Comparison of ENCODE assay signal across 8 mouse cellular contexts in genomic region chr17:24695326-24696010, GRCm38 (mm10). TPM values are rescaled to one million over a fixed set of nuclear protein-coding genes. Genes with fewer than 3 reads are reported as not detected.
DNase-seq lines count a peak whose midpoint lies in the region; ATAC-seq and TF ChIP-seq lines count a peak whose summit lies in the region.

No protein-coding gene starts in this region.

- no peak for DNase-seq in heart, postnatal 0 days (ENCODE audit: low spot score)
- DNase-seq in heart, adult 18-20 months, result no peak
- no peak for DNase-seq in cerebellum, adult 9-11 months
- no peak for DNase-seq in thymus, postnatal 25 days
- no peak for DNase-seq in left cerebral cortex, adult 9 months (ENCODE audit: low spot score in 2 of 2)

- H3K4me2 ChIP-seq in heart, postnatal 0 days (ENCODE audit: low read depth, low read length), result peak overlapping the region; percentile 73
- H3K4me2 ChIP-seq in hindbrain, embryonic 15.5 days, result peak overlapping the region; percentile 67

- H3K36me3 ChIP-seq in heart, postnatal 0 days (replicated peaks; ENCODE audit: control insufficient read depth, insufficient read depth, low read length), result peaks cover 7% of the 10 kb centered on the region
- H3K36me3 ChIP-seq in hindbrain, embryonic 15.5 days, result peaks cover 20% of the 10 kb centered on the region

- H3K4me1 ChIP-seq in heart, postnatal 0 days (ENCODE audit: control insufficient read depth, insufficient read depth), result peaks cover 18% of the 10 kb centered on the region
- no peaks in the 10 kb centered on the region; the same call in 1 of the 2 replicates for H3K4me1 ChIP-seq in bone marrow, adult 2 months (ENCODE audit: control insufficient read depth, insufficient read depth, low read length)
- H3K4me1 ChIP-seq in hindbrain, embryonic 15.5 days (replicated peaks), result peaks cover 38% of the 10 kb centered on the region

- peak; percentile 25 for ATAC-seq in heart, postnatal 0 days (ENCODE audit: insufficient read depth, low read depth)
- peak; percentile 40 for ATAC-seq in hindbrain, embryonic 15.5 days (ENCODE audit: low FRiP score, low read depth)
- peak; percentile 4; the same call in 1 of the 2 replicates for ATAC-seq in megakaryocyte-erythroid progenitor cell, adult 5-6 weeks (replicated peaks; ENCODE audit: low FRiP score, low TSS enrichment, poor library complexity, severe bottlenecking)

- H3K9ac ChIP-seq in heart, postnatal 0 days (replicated peaks; ENCODE audit: low read depth, low read length), result peak overlapping the region; percentile 83
- peak overlapping the region; percentile 84 for H3K9ac ChIP-seq in hindbrain, embryonic 15.5 days

- no peak for TF ChIP-seq POLR2A in bone marrow, adult 2 months (IDR thresholded peaks at IDR 0.05; ENCODE audit: borderline replicate concordance, control insufficient read depth, low read depth, low read length)

- peak overlapping the region; percentile 69 for H3K27ac ChIP-seq in heart, postnatal 0 days (ENCODE audit: low read depth)
- peak overlapping the region; percentile 83 for H3K27ac ChIP-seq in bone marrow, adult 2 months (ENCODE audit: control insufficient read depth, insufficient read depth, low read depth, low read length, poor library complexity)
- peak overlapping the region; percentile 95 for H3K27ac ChIP-seq in hindbrain, embryonic 15.5 days (replicated peaks)

- peak overlapping the region; percentile 87 for H3K4me3 ChIP-seq in heart, postnatal 0 days (ENCODE audit: low read depth, low read length)
- H3K4me3 ChIP-seq in bone marrow, adult 2 months (replicated peaks; ENCODE audit: control insufficient read depth, low read depth, low read length), result peak overlapping the region; percentile 69
- H3K4me3 ChIP-seq in hindbrain, embryonic 15.5 days, result peak overlapping the region; percentile 59

- no peak for TF ChIP-seq EP300 in heart, postnatal 0 days (IDR thresholded peaks at IDR 0.05; ENCODE audit: low read depth)

- H3K9me3 ChIP-seq in heart, postnatal 0 days (replicated peaks; ENCODE audit: control insufficient read depth, low read length), result no peaks in the 10 kb centered on the region
- no peaks in the 10 kb centered on the region for H3K9me3 ChIP-seq in hindbrain, embryonic 15.5 days

- H3K27me3 ChIP-seq in heart, postnatal 0 days (ENCODE audit: control insufficient read depth, insufficient read depth, low read length), result peaks cover 4% of the 10 kb centered on the region
- H3K27me3 ChIP-seq in hindbrain, embryonic 15.5 days, result no peaks in the 10 kb centered on the region

- no peak for TF ChIP-seq CTCF in heart, postnatal 0 days (IDR thresholded peaks at IDR 0.05; ENCODE audit: low read depth)
- no peak for TF ChIP-seq CTCF in bone marrow, adult 2 months (IDR thresholded peaks at IDR 0.05; ENCODE audit: control insufficient read depth, insufficient read depth, low read length)

- WGBS in heart, postnatal 0 days, result 10% methylated on average over 47 of the region's 51 CpGs
- WGBS in bone marrow, adult 2 months, result 17% methylated on average over 51 of the region's 51 CpGs
- WGBS in hindbrain, embryonic 15.5 days, result 6% methylated on average over 47 of the region's 51 CpGs

RNA-seq across cellular contexts. Expression of gene Gfer, which starts 0.5 kb away (rescaled TPM):
- total RNA-seq in heart, postnatal 0 days (2014; rRNA removed; ENCODE audit: low replicate concordance), result 25.1 and 37.3 TPM in 2 replicates
- polyA plus RNA-seq in heart, postnatal 0 days (2015; fragmentation: Nextera tagmentation; extraction: Ambion mirVana), result 31.0 and 31.6 TPM in 2 replicates
- total RNA-seq in heart, adult 18-20 months (2021), result 10 to 100 TPM; 24.0 to 24.3 TPM
- polyA plus RNA-seq in bone marrow, adult 2 months (2011; ENCODE audit: insufficient read depth, insufficient read length, low replicate concordance, missing spikeins), result 19.3 and 42.9 TPM in 2 replicates
- 36.5 and 36.6 TPM in 2 replicates for polyA plus RNA-seq in hindbrain, embryonic 15.5 days (2015; fragmentation: Nextera tagmentation; extraction: Ambion mirVana)
- 39.2 and 44.6 TPM in 2 replicates for total RNA-seq in megakaryocyte-erythroid progenitor cell, adult 5-6 weeks (2014; fragmentation: Nextera tagmentation)
- total RNA-seq in megakaryocyte-erythroid progenitor cell, adult 5-6 weeks (2017), result 67.2 and 87.0 TPM in 2 replicates

RNA-seq across cellular contexts. Expression of gene Noxo1, which starts 0.6 kb away (rescaled TPM):
- 0.50 and 2.2 TPM in 2 replicates for total RNA-seq in heart, postnatal 0 days (2014; rRNA removed; ENCODE audit: low replicate concordance)
- 0.56 and 0.88 TPM in 2 replicates for polyA plus RNA-seq in heart, postnatal 0 days (2015; fragmentation: Nextera tagmentation; extraction: Ambion mirVana)
- total RNA-seq in heart, adult 18-20 months (2021), result under 1 TPM; 0.77 to 0.99 TPM
- 2.1 and 2.5 TPM in 2 replicates for polyA plus RNA-seq in bone marrow, adult 2 months (2011; ENCODE audit: insufficient read depth, insufficient read length, low replicate concordance, missing spikeins)
- polyA plus RNA-seq in hindbrain, embryonic 15.5 days (2015; fragmentation: Nextera tagmentation; extraction: Ambion mirVana), result 1.5 and 2.3 TPM in 2 replicates
- total RNA-seq in megakaryocyte-erythroid progenitor cell, adult 5-6 weeks (2014; fragmentation: Nextera tagmentation), result 3.5 TPM in 1 of 2 replicates, not detected in the other
- 0.53 and 2.0 TPM in 2 replicates for total RNA-seq in megakaryocyte-erythroid progenitor cell, adult 5-6 weeks (2017)

RNA-seq across cellular contexts. Expression of gene Syngr3, which starts 5.7 kb away (rescaled TPM):
- not detected in 2 replicates for total RNA-seq in heart, postnatal 0 days (2014; rRNA removed; ENCODE audit: low replicate concordance)
- polyA plus RNA-seq in heart, postnatal 0 days (2015; fragmentation: Nextera tagmentation; extraction: Ambion mirVana), result 0.16 and 0.49 TPM in 2 replicates
- under 1 TPM in 1 of 2 experiments, not detected in 1; 0.17 TPM for total RNA-seq in heart, adult 18-20 months (2021)
- not detected in 2 replicates for polyA plus RNA-seq in bone marrow, adult 2 months (2011; ENCODE audit: insufficient read depth, insufficient read length, low replicate concordance, missing spikeins)
- 234 and 241 TPM in 2 replicates for polyA plus RNA-seq in hindbrain, embryonic 15.5 days (2015; fragmentation: Nextera tagmentation; extraction: Ambion mirVana)
- total RNA-seq in megakaryocyte-erythroid progenitor cell, adult 5-6 weeks (2014; fragmentation: Nextera tagmentation), result not detected in 2 replicates
- not detected in 2 replicates for total RNA-seq in megakaryocyte-erythroid progenitor cell, adult 5-6 weeks (2017)

RNA-seq across cellular contexts. Expression of gene Tbl3, which starts 12.0 kb away (rescaled TPM):
- total RNA-seq in heart, postnatal 0 days (2014; rRNA removed; ENCODE audit: low replicate concordance), result 33.9 and 42.2 TPM in 2 replicates
- polyA plus RNA-seq in heart, postnatal 0 days (2015; fragmentation: Nextera tagmentation; extraction: Ambion mirVana), result 27.2 and 30.1 TPM in 2 replicates
- 10 to 100 TPM; 18.0 to 20.1 TPM for total RNA-seq in heart, adult 18-20 months (2021)
- 19.4 and 28.1 TPM in 2 replicates for polyA plus RNA-seq in bone marrow, adult 2 months (2011; ENCODE audit: insufficient read depth, insufficient read length, low replicate concordance, missing spikeins)
- polyA plus RNA-seq in hindbrain, embryonic 15.5 days (2015; fragmentation: Nextera tagmentation; extraction: Ambion mirVana), result 64.2 and 64.9 TPM in 2 replicates
- total RNA-seq in megakaryocyte-erythroid progenitor cell, adult 5-6 weeks (2014; fragmentation: Nextera tagmentation), result 58.4 and 91.1 TPM in 2 replicates
- total RNA-seq in megakaryocyte-erythroid progenitor cell, adult 5-6 weeks (2017), result 48.9 and 54.8 TPM in 2 replicates

RNA-seq across cellular contexts. Expression of gene Rnf151, which starts 22.4 kb away (rescaled TPM):
- total RNA-seq in heart, postnatal 0 days (2014; rRNA removed; ENCODE audit: low replicate concordance), result 6.5 TPM in 1 of 2 replicates, not detected in the other
- polyA plus RNA-seq in heart, postnatal 0 days (2015; fragmentation: Nextera tagmentation; extraction: Ambion mirVana), result not detected in 2 replicates
- total RNA-seq in heart, adult 18-20 months (2021), result not detected
- polyA plus RNA-seq in bone marrow, adult 2 months (2011; ENCODE audit: insufficient read depth, insufficient read length, low replicate concordance, missing spikeins), result not detected in 2 replicates
- polyA plus RNA-seq in hindbrain, embryonic 15.5 days (2015; fragmentation: Nextera tagmentation; extraction: Ambion mirVana), result not detected in 2 replicates
- total RNA-seq in megakaryocyte-erythroid progenitor cell, adult 5-6 weeks (2014; fragmentation: Nextera tagmentation), result 0.72 TPM in 1 of 2 replicates, not detected in the other
- total RNA-seq in megakaryocyte-erythroid progenitor cell, adult 5-6 weeks (2017), result 0.27 TPM in 1 of 2 replicates, not detected in the other
